Comparison of ENCODE assay signal across 8 mouse cellular contexts in genomic region chrX:103622935-103623280, GRCm38 (mm10). TPM values are rescaled to one million over a fixed set of nuclear protein-coding genes. Genes with fewer than 3 reads are reported as not detected.
DNase-seq lines count a peak whose midpoint lies in the region; ATAC-seq and TF ChIP-seq lines count a peak whose summit lies in the region.

No protein-coding gene starts in this region.

- TF ChIP-seq POLR2A in liver, adult 2 months (IDR thresholded peaks at IDR 0.05; ENCODE audit: extremely low read depth, insufficient read depth, low read length) = no peak

- H3K36me3 ChIP-seq in E14TG2a.4 (ENCODE audit: insufficient read depth, low read length) = no peaks in the 10 kb centered on the region
- H3K36me3 ChIP-seq in embryonic facial prominence, embryonic 13.5 days = no peaks in the 10 kb centered on the region
- H3K36me3 ChIP-seq in hindbrain, embryonic 12.5 days = no peaks in the 10 kb centered on the region
- H3K36me3 ChIP-seq in liver, adult 2 months (ENCODE audit: control insufficient read depth, insufficient read depth, low read length) = no peaks in the 10 kb centered on the region
- H3K36me3 ChIP-seq in neural tube, embryonic 11.5 days (ENCODE audit: control insufficient read depth, insufficient read depth, low read length) = no peaks in the 10 kb centered on the region

- peak overlapping the region; percentile 74 for H3K9ac ChIP-seq in embryonic facial prominence, embryonic 13.5 days
- peak overlapping the region; percentile 59; the same call in 1 of the 2 replicates for H3K9ac ChIP-seq in hindbrain, embryonic 12.5 days
- H3K9ac ChIP-seq in liver, adult 2 months (ENCODE audit: low read depth, low read length) = no peak overlapping the region
- H3K9ac ChIP-seq in neural tube, embryonic 11.5 days (ENCODE audit: low read length) = peak overlapping the region; percentile 57; the same call in 1 of the 2 replicates

- DNase-seq in A20 (ENCODE audit: low read depth, low spot score) = peak; percentile 60
- no peak for DNase-seq in liver, adult 2 months (ENCODE audit: extremely low read depth, low read depth, low spot score)
- no peak for DNase-seq in neural tube, embryonic 11.5 days (ENCODE audit: low spot score)
- no peak for DNase-seq in frontal cortex, postnatal 25 days (ENCODE audit: low spot score in 2 of 2)
- no peak for DNase-seq in gastrocnemius, postnatal 4 days (ENCODE audit: low spot score in 2 of 2)

- peak overlapping the region; percentile 73; the same call in 1 of the 2 replicates for H3K27ac ChIP-seq in embryonic facial prominence, embryonic 13.5 days
- no peak overlapping the region for H3K27ac ChIP-seq in hindbrain, embryonic 12.5 days
- no peak overlapping the region for H3K27ac ChIP-seq in liver, adult 2 months (replicated peaks; ENCODE audit: insufficient read depth, low read depth, low read length)
- no peak overlapping the region for H3K27ac ChIP-seq in neural tube, embryonic 11.5 days (ENCODE audit: low read depth, low read length)

- H3K4me3 ChIP-seq in E14TG2a.4 (replicated peaks; ENCODE audit: low read length) = peak overlapping the region; percentile 69; the same call in 1 of the 2 replicates
- peak overlapping the region; percentile 54 for H3K4me3 ChIP-seq in embryonic facial prominence, embryonic 13.5 days
- peak overlapping the region; percentile 44 for H3K4me3 ChIP-seq in hindbrain, embryonic 12.5 days
- peak overlapping the region; percentile 20; the same call in 1 of the 2 replicates for H3K4me3 ChIP-seq in liver, adult 2 months (ENCODE audit: insufficient read depth, low read depth, low read length)
- peak overlapping the region; percentile 41 for H3K4me3 ChIP-seq in neural tube, embryonic 11.5 days (ENCODE audit: low read depth, low read length)

- no peaks in the 10 kb centered on the region for H3K9me3 ChIP-seq in E14TG2a.4 (ENCODE audit: low read length)
- no peaks in the 10 kb centered on the region for H3K9me3 ChIP-seq in embryonic facial prominence, embryonic 13.5 days
- H3K9me3 ChIP-seq in hindbrain, embryonic 12.5 days (replicated peaks) = no peaks in the 10 kb centered on the region
- H3K9me3 ChIP-seq in neural tube, embryonic 11.5 days (ENCODE audit: control insufficient read depth, low read length) = no peaks in the 10 kb centered on the region

- no peak for ATAC-seq in embryonic facial prominence, embryonic 13.5 days (ENCODE audit: insufficient number of reproducible peaks, insufficient read depth, low FRiP score, low TSS enrichment, low read depth)
- ATAC-seq in hindbrain, embryonic 12.5 days (ENCODE audit: low FRiP score) = no peak
- no peak for ATAC-seq in neural tube, embryonic 11.5 days (ENCODE audit: insufficient read depth, low FRiP score, low TSS enrichment)

- peaks cover 31% of the 10 kb centered on the region for H3K27me3 ChIP-seq in E14TG2a.4 (ENCODE audit: insufficient read depth, low read length)
- H3K27me3 ChIP-seq in embryonic facial prominence, embryonic 13.5 days = no peaks in the 10 kb centered on the region; the same call in 1 of the 2 replicates
- H3K27me3 ChIP-seq in hindbrain, embryonic 12.5 days = peaks cover 6% of the 10 kb centered on the region; the same call in 1 of the 2 replicates
- no peaks in the 10 kb centered on the region for H3K27me3 ChIP-seq in liver, adult 2 months (ENCODE audit: control insufficient read depth, insufficient read depth, low read length)
- H3K27me3 ChIP-seq in neural tube, embryonic 11.5 days (ENCODE audit: control insufficient read depth, insufficient read depth, low read length) = no peaks in the 10 kb centered on the region; the same call in 1 of the 2 replicates

- no peak for TF ChIP-seq CTCF in E14TG2a.4 (conservative IDR thresholded peaks at IDR 0.05; ENCODE audit: low read length)
- TF ChIP-seq CTCF in liver, adult 2 months (IDR thresholded peaks at IDR 0.05; ENCODE audit: low read depth, low read length) = no peak

- 0 out of 2 replicates have a peak, but pooled peaks cover 5% of the 10 kb centered on the region for H3K4me1 ChIP-seq in E14TG2a.4 (replicated peaks; ENCODE audit: low read depth, low read length)
- H3K4me1 ChIP-seq in embryonic facial prominence, embryonic 13.5 days = 0 out of 2 replicates have a peak, but pooled peaks cover 4% of the 10 kb centered on the region
- peaks cover 2% of the 10 kb centered on the region; the same call in 1 of the 2 replicates for H3K4me1 ChIP-seq in hindbrain, embryonic 12.5 days
- H3K4me1 ChIP-seq in liver, adult 2 months (ENCODE audit: control insufficient read depth, insufficient read depth, low read length) = peaks cover 3% of the 10 kb centered on the region; the same call in 1 of the 2 replicates
- no peaks in the 10 kb centered on the region for H3K4me1 ChIP-seq in neural tube, embryonic 11.5 days (ENCODE audit: control insufficient read depth, insufficient read depth, low read length)

- H3K79me2 ChIP-seq in liver, adult 2 months (ENCODE audit: control insufficient read depth, insufficient read depth, low read length) = no peaks in the 10 kb centered on the region

- 1% methylated on average over 13 of the region's 13 CpGs for WGBS in embryonic facial prominence, embryonic 13.5 days
- 3% methylated on average over 13 of the region's 13 CpGs for WGBS in hindbrain, embryonic 12.5 days
- 30% methylated on average over 13 of the region's 13 CpGs for WGBS in liver, adult 2 months
- 5% methylated on average over 13 of the region's 13 CpGs for WGBS in neural tube, embryonic 11.5 days

- peak overlapping the region; percentile 69 for H3K4me2 ChIP-seq in embryonic facial prominence, embryonic 13.5 days
- H3K4me2 ChIP-seq in hindbrain, embryonic 12.5 days (replicated peaks) = peak overlapping the region; percentile 60
- H3K4me2 ChIP-seq in neural tube, embryonic 11.5 days (ENCODE audit: low read depth) = peak overlapping the region; percentile 45

RNA-seq across cellular contexts. Expression of gene Zcchc13, which starts 7.5 kb away (rescaled TPM):
- polyA plus RNA-seq in embryonic facial prominence, embryonic 13.5 days (2015; fragmentation: Nextera tagmentation; extraction: Ambion mirVana) = not detected in 2 replicates
- polyA plus RNA-seq in hindbrain, embryonic 12.5 days (2016; fragmentation: Nextera tagmentation; extraction: Ambion mirVana) = not detected in 2 replicates
- not detected in 2 replicates for total RNA-seq in liver, adult 2 months (2014; rRNA removed)
- polyA plus RNA-seq in liver, adult 2 months (2012; rRNA removed) = not detected in 2 replicates
- not detected in 2 replicates for polyA plus RNA-seq in neural tube, embryonic 11.5 days (2014; fragmentation: Nextera tagmentation; extraction: Ambion mirVana)
- not detected for total RNA-seq in gastrocnemius, postnatal 4 days (2021)
